Mouse (Mus musculus) frontal cortex, postnatal 14 days (tissue): Measurements from ENCODE around the gene Slc29a3.

Experiments
- DNase-seq, 2 experiments: peaks; one replicate each; pipeline ENCODE4 v3.0.0; 2022; ENCODE audit warnings: low spot score in 2 of 2

The Slc29a3 gene

GRCm38 (mm10) chr10:60670166-60670565, 82.4 kb downstream of the Slc29a3 start:
- DNase-seq = no peak

DNA sequence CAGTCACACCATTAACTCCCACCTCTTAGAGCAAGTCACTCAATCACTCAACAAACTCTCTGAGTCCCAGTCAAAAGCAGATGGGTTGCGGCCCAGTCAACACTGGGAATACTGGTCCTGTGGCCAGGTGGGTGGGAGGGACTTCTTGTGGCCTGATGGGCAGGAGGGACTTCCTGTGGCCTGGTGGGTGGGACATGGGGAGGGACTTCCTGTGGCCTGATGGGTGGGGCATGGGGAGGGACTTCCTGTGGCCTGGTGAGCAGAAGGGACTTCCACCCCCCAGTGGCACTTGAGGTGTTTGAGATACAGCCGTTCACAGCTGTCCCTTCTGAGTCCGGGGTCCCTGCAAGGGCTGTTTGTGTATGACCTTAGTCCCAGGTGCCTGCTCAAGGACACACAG, 84.0 kb downstream of the Slc29a3 start:
- DNase-seq = no peak
